Mouse (Mus musculus) G1E (cell line): ENCODE data around the gene Snx30. TPM values are rescaled to one million over a fixed set of nuclear protein-coding genes. Genes with fewer than 3 reads are reported as not detected.

Experiments used
- ATAC-seq: 2 replicates; pipeline ENCODE4 v1.8.0; 2016; ENCODE audit warnings: mild to moderate bottlenecking; ENCODE audit not compliant: insufficient number of reproducible peaks, poor library complexity, low FRiP score, severe bottlenecking; ENCODE audit errors: extremely low read depth
- DNase-seq: peaks from one replicate; pipeline ENCODE4 v3.0.0; 2012; ENCODE audit warnings: low spot score
- H3K27me3 ChIP-seq: 2 replicates; pipeline ENCODE4 v1.6.1; 2012; ENCODE audit warnings: mild to moderate bottlenecking, low read length, inconsistent platforms; ENCODE audit not compliant: insufficient read depth
- H3K36me3 ChIP-seq: replicated peaks from 2 replicates; pipeline ENCODE3; 2012; ENCODE audit warnings: mild to moderate bottlenecking, inconsistent platforms
- H3K4me1 ChIP-seq: 2 replicates; pipeline ENCODE4 v1.6.1; 2012; ENCODE audit warnings: low read depth, low read length, inconsistent platforms, mixed read lengths; ENCODE audit not compliant: insufficient read depth
- H3K4me3 ChIP-seq: 2 replicates; pipeline ENCODE4 v1.5.1; 2012; ENCODE audit warnings: low read depth, mild to moderate bottlenecking, inconsistent platforms, low read length, moderate library complexity, mixed read lengths
- H3K9me3 ChIP-seq: replicated peaks from 2 replicates; pipeline ENCODE4 v1.6.1; 2012; ENCODE audit warnings: inconsistent platforms
- CTCF ChIP-seq: IDR thresholded peaks from 2 replicates; pipeline ENCODE4 v1.5.1; 2012; ENCODE audit warnings: low read depth, low read length, inconsistent platforms, mixed read lengths
- GATA1 ChIP-seq: IDR thresholded peaks from 2 replicates; pipeline ENCODE4 v1.6.1; 2012; ENCODE audit warnings: borderline replicate concordance, low read length, inconsistent platforms, mixed read lengths
- GATA2 ChIP-seq: IDR thresholded peaks from 2 replicates; pipeline ENCODE4 v1.6.1; 2012; ENCODE audit warnings: low read depth, low read length, inconsistent platforms, borderline replicate concordance
- POLR2AphosphoS5 ChIP-seq: IDR thresholded peaks from 2 replicates; pipeline ENCODE4 v1.6.1; 2012; ENCODE audit warnings: low read depth, low read length, inconsistent platforms; ENCODE audit not compliant: insufficient replicate concordance
- TAL1 ChIP-seq: conservative IDR thresholded peaks from 2 replicates; pipeline ENCODE4 v1.6.1; 2012; ENCODE audit warnings: low read depth, low read length, inconsistent platforms, mixed read lengths
- polyA plus RNA-seq: library from polyadenylated mRNA; stranded (reverse); fragments of >175 nt; gene quantifications from 2 replicates; pipeline ENCODE4 v1.2.3, GENCODE M21; 2012
- total RNA-seq, 2 experiments: library from RNA; stranded (forward) in 1 of 2; stranded (reverse) in 1 of 2; fragments of 200-1000 nt in 1 of 2; fragments of >200 nt in 1 of 2; fragmentation: Nextera tagmentation in 1 of 2; gene quantifications; 2 replicates each; pipeline ENCODE4 v1.2.3; 2014 to 2017

Snx30 gene
- total and polyA plus RNA-seq, 3 experiments, result 4.7 to 36.4 (median 8.2) TPM

GRCm38 (mm10) chr4:59764950-59765349, 40.7 kb upstream of the Snx30 start:
- DNase-seq (no peak), ATAC-seq (no peak)
- TF ChIP-seq POLR2AphosphoS5, result no peak
- no peak for TF ChIP-seq CTCF
- no peak for TF ChIP-seq GATA2
- TF ChIP-seq TAL1, result no peak
- TF ChIP-seq GATA1, result no peak
- H3K36me3 ChIP-seq, result peaks cover 40% of the 10 kb centered on the region
- peaks cover 30% of the 10 kb centered on the region for H3K4me1 ChIP-seq
- no peak overlapping the region for H3K4me3 ChIP-seq
- no peaks in the 10 kb centered on the region for H3K9me3 ChIP-seq
- H3K27me3 ChIP-seq, result no peaks in the 10 kb centered on the region

DNA sequence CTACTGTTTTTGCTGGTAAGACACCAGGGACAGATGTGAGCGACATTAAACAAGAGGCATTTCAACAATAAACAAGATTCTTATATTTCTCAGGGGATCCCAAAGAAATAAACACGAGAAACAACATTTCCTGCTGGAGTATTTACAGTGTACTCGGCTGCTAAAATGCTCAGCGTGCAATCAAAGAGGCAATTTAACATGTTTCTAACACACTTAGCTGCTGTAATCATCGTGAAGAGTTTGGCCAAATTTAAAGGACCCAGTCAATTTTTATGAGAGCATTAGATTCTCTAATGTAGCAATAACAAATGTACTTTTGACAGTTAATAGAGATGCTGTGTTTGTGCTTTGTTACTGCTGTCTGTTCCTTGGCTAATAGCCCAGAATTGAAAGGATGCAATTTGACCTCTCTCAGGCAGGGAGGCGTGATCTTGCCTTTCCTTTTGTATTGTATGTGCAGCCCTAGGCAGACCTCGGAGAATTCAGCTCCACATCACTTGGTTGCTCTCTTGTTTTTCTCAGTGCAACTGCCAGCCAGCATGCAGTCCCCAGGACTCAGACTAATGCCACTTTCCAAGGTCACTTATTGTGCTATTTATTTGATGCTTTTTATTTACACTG, 40.1 kb upstream of the Snx30 start:
- ATAC-seq, result no peak
- no peak for TF ChIP-seq GATA2
- TF ChIP-seq CTCF, result no peak
- no peak for TF ChIP-seq POLR2AphosphoS5
- TF ChIP-seq GATA1, result no peak
- TF ChIP-seq TAL1, result no peak
- H3K9me3 ChIP-seq, result no peaks in the 10 kb centered on the region

GRCm38 (mm10) chr4:59767717-59768116, 37.9 kb upstream of the Snx30 start:
- ATAC-seq, result peak; percentile 79
- DNase-seq, result no peak
- Histone ChIP-seq H3K9me3 (no peaks in the 10 kb centered on the region), H3K4me3 (no peak overlapping the region), H3K27me3 (no peaks in the 10 kb centered on the region), H3K36me3 (peaks cover 65% of the 10 kb centered on the region), H3K4me1 (peaks cover 35% of the 10 kb centered on the region)
- TF ChIP-seq TAL1 (0 out of 2 replicates have a peak, but pooled peaks have one; percentile 15), GATA1 (no peak)

More for the DNA sequence above, 40.1 kb upstream of the Snx30 start:
- no peak for DNase-seq
- H3K4me3 ChIP-seq, result no peak overlapping the region
- peaks cover 46% of the 10 kb centered on the region for H3K36me3 ChIP-seq
- H3K27me3 ChIP-seq, result no peaks in the 10 kb centered on the region
- H3K4me1 ChIP-seq, result peaks cover 32% of the 10 kb centered on the region

DNA sequence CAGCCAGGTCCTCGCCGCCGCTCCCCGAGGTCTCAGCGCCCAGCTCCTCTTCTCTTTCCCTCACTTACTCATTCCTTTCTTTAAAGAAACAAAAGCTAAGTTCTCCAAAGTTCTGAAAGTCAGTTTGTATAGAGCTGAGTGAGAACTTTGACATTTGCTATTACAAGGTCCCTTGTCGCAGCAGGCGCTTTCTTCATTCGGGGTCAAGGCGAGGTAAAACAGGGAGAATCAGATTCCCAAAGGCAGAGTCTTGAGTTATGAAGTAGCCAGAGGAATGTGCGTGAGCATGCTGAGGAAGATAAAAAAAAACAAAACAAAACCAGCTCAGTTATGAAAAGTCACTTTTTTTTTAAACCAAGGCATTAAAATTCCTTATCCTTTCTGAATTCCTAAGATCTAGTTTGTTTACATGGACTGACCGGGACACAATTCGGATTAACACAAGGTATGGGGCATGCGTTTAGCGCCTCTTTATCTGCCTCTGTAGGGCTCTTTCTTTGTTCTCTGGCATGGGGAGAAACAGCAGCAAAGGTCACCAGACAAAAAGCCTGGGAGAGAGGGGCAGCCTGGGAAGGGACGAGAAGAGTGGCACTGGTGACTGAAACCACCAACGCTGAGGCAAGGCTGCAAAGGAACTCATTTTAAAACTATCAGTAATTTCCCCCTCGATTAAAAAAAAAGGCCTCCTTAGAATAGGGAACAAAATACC, 33.3 kb upstream of the Snx30 start:
- DNase-seq, result no peak
- no peak for ATAC-seq

GRCm38 (mm10) chr4:59777828-59778227, 27.8 kb upstream of the Snx30 start:
- peaks cover 48% of the 10 kb centered on the region for H3K4me1 ChIP-seq
- ATAC-seq (no peak), DNase-seq (no peak)
- no peaks in the 10 kb centered on the region for H3K27me3 ChIP-seq
- no peaks in the 10 kb centered on the region for H3K9me3 ChIP-seq
- H3K36me3 ChIP-seq, result peaks cover 65% of the 10 kb centered on the region
- TF ChIP-seq GATA2, result no peak
- no peak for TF ChIP-seq TAL1
- TF ChIP-seq GATA1, result no peak
- no peak for TF ChIP-seq CTCF
- no peak for TF ChIP-seq POLR2AphosphoS5
- H3K4me3 ChIP-seq, result no peak overlapping the region

More for the DNA sequence above, 33.3 kb upstream of the Snx30 start:
- H3K4me1 ChIP-seq, result peaks cover 43% of the 10 kb centered on the region
- H3K4me3 ChIP-seq, result no peak overlapping the region
- H3K36me3 ChIP-seq, result peaks cover 90% of the 10 kb centered on the region
- no peaks in the 10 kb centered on the region for H3K27me3 ChIP-seq
- H3K9me3 ChIP-seq, result no peaks in the 10 kb centered on the region
- TF ChIP-seq TAL1 (no peak), POLR2AphosphoS5 (no peak)

DNA sequence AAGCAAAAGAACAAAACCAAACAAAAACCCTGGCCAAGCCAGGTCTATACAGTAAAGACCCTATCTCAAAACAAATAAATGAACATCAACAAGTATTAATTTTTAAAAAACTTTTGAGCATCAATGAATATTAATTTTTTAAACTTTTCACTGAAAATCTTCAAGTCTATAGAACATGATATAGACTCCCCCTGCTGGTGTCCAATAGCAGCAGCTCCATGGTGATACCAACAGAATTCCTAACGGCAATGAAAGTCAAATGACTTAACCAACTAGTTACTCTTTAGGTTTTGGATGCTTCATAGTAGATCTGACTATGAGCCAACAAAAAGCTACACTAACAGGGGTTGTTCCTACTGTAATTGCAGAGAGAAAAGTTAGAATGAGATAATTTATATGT, 25.1 kb upstream of the Snx30 start:
- no peaks in the 10 kb centered on the region for H3K27me3 ChIP-seq
- H3K4me3 ChIP-seq, result no peak overlapping the region
- DNase-seq, result no peak
- TF ChIP-seq GATA2, result no peak
- peak; percentile 17; the same call in 1 of the 2 replicates for TF ChIP-seq CTCF
- no peak for ATAC-seq
- no peaks in the 10 kb centered on the region for H3K9me3 ChIP-seq
- peaks cover 42% of the 10 kb centered on the region for H3K36me3 ChIP-seq
- H3K4me1 ChIP-seq, result peaks cover 51% of the 10 kb centered on the region
